Mouse (Mus musculus) limb, embryonic 11.5 days (tissue): ENCODE results near the gene Zfp628. TPM values are rescaled to one million over a fixed set of nuclear protein-coding genes. Genes with fewer than 3 reads are reported as not detected.

Experiments
- ATAC-seq: fragments of 200-750 bp; cut with Nextera tagmentation; 2 replicates; pipeline ENCODE4 v1.8.0; 2017; ENCODE audit warnings: low read depth; ENCODE audit not compliant: insufficient number of reproducible peaks, low FRiP score, low TSS enrichment
- DNase-seq: peaks from one replicate; pipeline ENCODE4 v3.0.0-alpha.2; 2015; ENCODE audit warnings: low spot score
- H3K27ac ChIP-seq: fragments of 300-500 bp; sonication (generic); replicated peaks from 2 replicates; pipeline ENCODE4 v1.5.1; 2014; ENCODE audit warnings: low read depth, mild to moderate bottlenecking, low read length
- H3K27me3 ChIP-seq: fragments of 300-500 bp; sonication (generic); 2 replicates; pipeline ENCODE4 v1.6.1; 2014; ENCODE audit warnings: mild to moderate bottlenecking, low read length, mixed read lengths; ENCODE audit not compliant: control insufficient read depth, insufficient read depth
- H3K36me3 ChIP-seq: fragments of 300-500 bp; sonication (generic); 2 replicates; pipeline ENCODE4 v1.6.1; 2014; ENCODE audit warnings: mild to moderate bottlenecking, low read length, moderate library complexity, mixed read lengths; ENCODE audit not compliant: control insufficient read depth, insufficient read depth
- H3K4me1 ChIP-seq: fragments of 300-500 bp; sonication (generic); 2 replicates; pipeline ENCODE4 v1.6.1; 2014; ENCODE audit warnings: low read length, mixed read lengths; ENCODE audit not compliant: control insufficient read depth, insufficient read depth
- H3K4me2 ChIP-seq: fragments of 300-500 bp; sonication (generic); 2 replicates; pipeline ENCODE4 v1.6.1; 2014; ENCODE audit warnings: low read depth, mild to moderate bottlenecking, moderate library complexity; ENCODE audit not compliant: severe bottlenecking
- H3K4me3 ChIP-seq: fragments of 300-500 bp; sonication (generic); 2 replicates; pipeline ENCODE4 v1.5.1; 2014; ENCODE audit warnings: low read depth, low read length
- H3K9ac ChIP-seq: fragments of 300-500 bp; sonication (generic); 2 replicates; pipeline ENCODE4 v1.6.1; 2014; ENCODE audit warnings: mild to moderate bottlenecking, low read length
- H3K9me3 ChIP-seq: fragments of 300-500 bp; sonication (generic); 2 replicates; pipeline ENCODE4 v1.6.1; 2016; ENCODE audit warnings: low read length; ENCODE audit not compliant: control insufficient read depth
- WGBS: fragments of 180-500 bp; shearing (Covaris S2); extraction: QIAGEN DNeasy Blood & Tissue Kit; methylation state at CpG from one replicate; pipeline ENCODE4 v1.1.7; 2014; 5-methylcytosine and 5-hydroxymethylcytosine counted together
- polyA plus RNA-seq: library from polyadenylated mRNA; unstranded; fragments of >200 nt; fragmentation: Nextera tagmentation; extraction: Ambion mirVana; gene quantifications from 2 replicates; pipeline ENCODE4 v1.2.1, GENCODE M21; 2014

The Zfp628 gene
- polyA plus RNA-seq, 1 experiment from 2014 or later, result 3.8 TPM

DNA sequence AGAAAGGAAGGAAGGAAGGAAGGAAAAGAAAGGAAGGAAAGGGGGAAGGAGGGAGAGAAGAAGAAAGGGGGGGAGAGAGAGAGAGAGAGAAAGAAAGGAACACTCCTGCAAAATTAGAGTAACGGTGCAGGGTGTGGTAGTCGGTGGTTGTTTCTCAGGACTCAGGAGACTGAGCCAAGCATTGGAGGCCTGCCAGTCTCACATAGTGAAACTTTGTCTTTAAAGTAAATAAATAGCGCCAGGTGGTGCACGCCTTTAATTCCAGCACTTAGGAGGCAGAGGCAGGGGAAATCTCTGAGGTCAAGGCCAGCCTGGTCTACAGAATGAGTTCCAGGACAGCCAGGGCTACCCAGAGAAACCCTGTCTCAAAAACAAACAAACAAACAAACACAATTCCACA lies 28.3 kb upstream of the Zfp628 start:
- Histone ChIP-seq H3K9me3 (no peaks in the 10 kb centered on the region), H3K36me3 (no peaks in the 10 kb centered on the region), H3K4me2 (no peak overlapping the region), H3K27ac (no peak overlapping the region), H3K9ac (no peak overlapping the region), H3K4me3 (no peak overlapping the region), H3K27me3 (no peaks in the 10 kb centered on the region), H3K4me1 (no peaks in the 10 kb centered on the region)
- DNase-seq (no peak), ATAC-seq (no peak)
- WGBS, result 79% methylated on average over 4 of the region's 4 CpGs

- ATAC-seq, result no peak
- Histone ChIP-seq H3K4me2 (no peak overlapping the region), H3K27ac (no peak overlapping the region), H3K9ac (no peak overlapping the region), H3K4me1 (no peaks in the 10 kb centered on the region), H3K9me3 (no peaks in the 10 kb centered on the region), H3K36me3 (no peaks in the 10 kb centered on the region), H3K27me3 (peaks cover 13% of the 10 kb centered on the region), H3K4me3 (no peak overlapping the region)
- no peak for DNase-seq
- WGBS, result 59% methylated on average over 11 of the region's 11 CpGs
Observed at GRCm38 (mm10) chr7:4895186-4895585, 19.8 kb upstream of the Zfp628 start.

DNA sequence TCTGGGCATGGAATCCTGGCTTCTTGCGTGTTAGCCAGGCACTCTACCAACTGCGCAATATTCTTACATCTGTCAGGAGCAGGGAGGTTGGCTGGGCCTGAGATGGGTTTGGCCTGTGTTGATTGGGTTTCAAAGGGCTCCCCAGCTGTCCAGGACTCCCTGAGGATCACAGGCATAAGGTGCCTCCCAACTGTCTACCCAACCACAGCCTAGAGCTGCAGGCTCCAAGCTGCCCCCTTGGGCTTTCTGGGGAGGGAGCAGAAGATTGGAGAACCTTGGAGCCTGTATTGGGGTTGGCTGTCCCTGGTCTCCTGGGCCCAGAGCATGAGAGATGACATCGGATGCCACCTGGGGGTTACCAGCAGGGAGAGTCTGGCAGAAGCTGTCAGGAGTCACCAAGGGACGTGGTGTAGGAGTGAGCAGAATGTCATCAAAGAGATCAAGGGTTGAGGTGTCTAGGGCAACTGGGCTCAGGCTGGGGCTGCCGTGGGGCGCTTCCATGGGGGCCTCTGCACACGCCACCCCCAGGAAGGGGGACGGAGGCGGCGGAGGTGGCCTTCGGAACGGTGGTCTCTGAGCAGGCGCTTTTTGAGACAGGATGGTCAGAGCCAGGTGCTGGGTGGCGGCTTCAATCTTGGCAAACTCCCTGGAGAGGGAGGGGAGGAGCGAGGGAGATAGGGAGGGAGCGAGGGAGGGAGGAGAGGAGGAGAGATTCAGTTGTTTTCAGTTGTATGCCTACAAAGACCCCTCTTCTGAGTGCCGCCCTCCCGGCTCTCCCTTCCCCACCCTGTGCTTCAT lies 16.0 kb upstream of the Zfp628 start:
- no peak overlapping the region; the same call in 1 of the 2 replicates for H3K9ac ChIP-seq
- 0 out of 2 replicates have a peak, but pooled peaks have one; percentile 33 for ATAC-seq
- H3K4me1 ChIP-seq, result no peaks in the 10 kb centered on the region

GRCm38 (mm10) chr7:4899649-4900522 lies 15.1 kb upstream of the Zfp628 start:
- no peak for DNase-seq
- Histone ChIP-seq H3K4me1 (no peaks in the 10 kb centered on the region), H3K4me3 (0 out of 2 replicates have a peak overlapping the region, but pooled peaks have one; percentile 3), H3K27me3 (peaks cover 15% of the 10 kb centered on the region), H3K9ac (no peak overlapping the region; the same call in 1 of the 2 replicates), H3K27ac (no peak overlapping the region), H3K9me3 (no peaks in the 10 kb centered on the region; the same call in 1 of the 2 replicates), H3K36me3 (no peaks in the 10 kb centered on the region), H3K4me2 (peak overlapping the region; percentile 33)
- 7% methylated on average over 19 of the region's 19 CpGs for WGBS
- 0 out of 2 replicates have a peak, but pooled peaks have one; percentile 28 for ATAC-seq

More for the DNA sequence above, 16.0 kb upstream of the Zfp628 start:
- H3K4me2 ChIP-seq, result peak overlapping the region; percentile 33
- H3K9me3 ChIP-seq, result no peaks in the 10 kb centered on the region; the same call in 1 of the 2 replicates
- WGBS, result 17% methylated on average over 15 of the region's 18 CpGs
- no peak for DNase-seq
- no peaks in the 10 kb centered on the region for H3K36me3 ChIP-seq
- no peak overlapping the region for H3K4me3 ChIP-seq
- H3K27ac ChIP-seq, result no peak overlapping the region
- peaks cover 15% of the 10 kb centered on the region for H3K27me3 ChIP-seq

GRCm38 (mm10) chr7:4900523-4900851 lies 14.5 kb upstream of the Zfp628 start:
- Histone ChIP-seq H3K9me3 (no peaks in the 10 kb centered on the region; the same call in 1 of the 2 replicates), H3K4me2 (no peak overlapping the region), H3K9ac (no peak overlapping the region), H3K36me3 (no peaks in the 10 kb centered on the region), H3K27me3 (peaks cover 15% of the 10 kb centered on the region), H3K4me1 (no peaks in the 10 kb centered on the region), H3K4me3 (no peak overlapping the region), H3K27ac (no peak overlapping the region)
- DNase-seq (no peak), ATAC-seq (no peak)
- WGBS, result 21% methylated on average over 11 of the region's 11 CpGs

- no peak overlapping the region for H3K4me3 ChIP-seq
Observed at GRCm38 (mm10) chr7:4901171-4901570, 13.8 kb upstream of the Zfp628 start.

DNA sequence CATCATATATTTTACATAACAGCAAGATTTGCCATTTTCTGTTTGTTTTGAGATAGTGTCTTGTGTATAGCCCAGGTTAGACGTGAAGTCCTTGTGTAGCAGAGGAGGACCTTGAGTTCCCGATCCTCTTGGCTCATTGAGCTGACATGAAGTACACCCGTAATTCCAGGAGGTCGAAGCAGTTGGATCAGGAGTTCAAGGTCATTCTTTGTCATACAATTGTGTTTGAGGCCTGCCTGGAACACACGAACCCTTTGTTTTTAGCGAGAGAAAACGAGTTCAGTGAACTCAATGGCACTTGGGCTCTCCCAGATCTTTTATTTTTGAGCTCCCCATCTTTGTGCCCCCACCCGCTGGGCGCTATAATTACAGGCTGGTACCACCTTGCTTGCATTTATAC lies 12.6 kb upstream of the Zfp628 start:
- Histone ChIP-seq H3K4me2 (no peak overlapping the region), H3K9ac (no peak overlapping the region), H3K4me1 (no peaks in the 10 kb centered on the region), H3K27me3 (peaks cover 15% of the 10 kb centered on the region), H3K4me3 (no peak overlapping the region), H3K36me3 (no peaks in the 10 kb centered on the region), H3K27ac (no peak overlapping the region), H3K9me3 (no peaks in the 10 kb centered on the region; the same call in 1 of the 2 replicates)
- ATAC-seq (no peak), DNase-seq (no peak)
- WGBS, result 88% methylated on average over 9 of the region's 9 CpGs

More at GRCm38 (mm10) chr7:4901171-4901570, 13.8 kb upstream of the Zfp628 start:
- H3K27me3 ChIP-seq, result peaks cover 15% of the 10 kb centered on the region
- DNase-seq (peak; percentile 64), ATAC-seq (no peak)
- WGBS, result 49% methylated on average over 8 of the region's 8 CpGs
- no peaks in the 10 kb centered on the region; the same call in 1 of the 2 replicates for H3K9me3 ChIP-seq
- H3K27ac ChIP-seq, result no peak overlapping the region
- no peaks in the 10 kb centered on the region for H3K36me3 ChIP-seq
- no peak overlapping the region for H3K9ac ChIP-seq
- no peaks in the 10 kb centered on the region for H3K4me1 ChIP-seq
- no peak overlapping the region for H3K4me2 ChIP-seq

GRCm38 (mm10) chr7:4906466-4906950 lies 8.5 kb upstream of the Zfp628 start, which contains the start of gene Gm36210:
TSS of gene Gm36210 (minus strand) at chr7:4906516.
- H3K27ac ChIP-seq, result no peak within 1 kb of the TSS
- H3K36me3 ChIP-seq, result no peaks in the 10 kb centered on the region
- no peak within 1 kb of the TSS for H3K9ac ChIP-seq
- 67% methylated on average over 10 of the region's 10 CpGs for WGBS
- no peaks in the 10 kb centered on the region for H3K9me3 ChIP-seq
- no peak within 1 kb of the TSS for H3K4me3 ChIP-seq
- no peak for ATAC-seq
- no peaks in the 10 kb centered on the region for H3K4me1 ChIP-seq
- no peak for DNase-seq
- no peaks in the 10 kb centered on the region for H3K27me3 ChIP-seq
- H3K4me2 ChIP-seq, result no peak within 1 kb of the TSS
